Mouse (Mus musculus) embryonic facial prominence, embryonic 14.5 days (tissue): ENCODE data around the gene Bsg. TPM values are rescaled to one million over a fixed set of nuclear protein-coding genes. Genes with fewer than 3 reads are reported as not detected.

ENCODE experiments used
- ATAC-seq: fragments of 200-750 bp; cut with Nextera tagmentation; 2 replicates; pipeline ENCODE4 v1.8.0; 2017; ENCODE audit warnings: low read depth, moderate number of reproducible peaks, moderate TSS enrichment
- DNase-seq: peaks from one replicate; pipeline ENCODE4 v3.0.0-alpha.2; 2015; ENCODE audit warnings: low spot score
- H3K27ac ChIP-seq: fragments of 300-500 bp; sonication (generic); replicated peaks from 2 replicates; pipeline ENCODE4 v1.5.1; 2014; ENCODE audit warnings: low read depth, mild to moderate bottlenecking, low read length, moderate library complexity
- H3K27me3 ChIP-seq: fragments of 300-500 bp; sonication (generic); replicated peaks from 2 replicates; pipeline ENCODE4 v1.6.1; 2014; ENCODE audit warnings: low read length; ENCODE audit not compliant: control insufficient read depth, insufficient read depth
- H3K36me3 ChIP-seq: fragments of 300-500 bp; sonication (generic); 2 replicates; pipeline ENCODE4 v1.6.1; 2014; ENCODE audit warnings: low read length, mixed read lengths; ENCODE audit not compliant: control insufficient read depth, insufficient read depth
- H3K4me1 ChIP-seq: fragments of 300-500 bp; sonication (generic); 2 replicates; pipeline ENCODE4 v1.6.1; 2014; ENCODE audit warnings: antibody characterized with exemption, low read length; ENCODE audit not compliant: control insufficient read depth, insufficient read depth
- H3K4me2 ChIP-seq: fragments of 300-500 bp; sonication (generic); 2 replicates; pipeline ENCODE4 v1.6.1; 2014; ENCODE audit warnings: low read depth, mild to moderate bottlenecking, low read length, moderate library complexity, mixed read lengths
- H3K4me3 ChIP-seq: fragments of 300-500 bp; sonication (generic); 2 replicates; pipeline ENCODE4 v1.5.1; 2014; ENCODE audit warnings: low read depth, mild to moderate bottlenecking, low read length
- H3K9ac ChIP-seq: fragments of 300-500 bp; sonication (generic); 2 replicates; pipeline ENCODE4 v1.6.1; 2014; ENCODE audit warnings: low read depth, mild to moderate bottlenecking, low read length, moderate library complexity, mixed read lengths
- H3K9me3 ChIP-seq: fragments of 300-500 bp; sonication (generic); 2 replicates; pipeline ENCODE4 v1.6.1; 2016; ENCODE audit warnings: low read length; ENCODE audit not compliant: control insufficient read depth
- WGBS: fragments of 180-500 bp; shearing (Covaris S2); extraction: QIAGEN DNeasy Blood & Tissue Kit; methylation state at CpG from one replicate; pipeline ENCODE4 v1.1.7; 2014; 5-methylcytosine and 5-hydroxymethylcytosine counted together
- polyA plus RNA-seq: library from polyadenylated mRNA; unstranded; fragments of >200 nt; fragmentation: Nextera tagmentation; extraction: Ambion mirVana; gene quantifications from 2 replicates; pipeline ENCODE4 v1.2.1, GENCODE M21; 2014

Bsg gene
- polyA plus RNA-seq, 1 experiment from 2014 or later: 846 TPM

DNA sequence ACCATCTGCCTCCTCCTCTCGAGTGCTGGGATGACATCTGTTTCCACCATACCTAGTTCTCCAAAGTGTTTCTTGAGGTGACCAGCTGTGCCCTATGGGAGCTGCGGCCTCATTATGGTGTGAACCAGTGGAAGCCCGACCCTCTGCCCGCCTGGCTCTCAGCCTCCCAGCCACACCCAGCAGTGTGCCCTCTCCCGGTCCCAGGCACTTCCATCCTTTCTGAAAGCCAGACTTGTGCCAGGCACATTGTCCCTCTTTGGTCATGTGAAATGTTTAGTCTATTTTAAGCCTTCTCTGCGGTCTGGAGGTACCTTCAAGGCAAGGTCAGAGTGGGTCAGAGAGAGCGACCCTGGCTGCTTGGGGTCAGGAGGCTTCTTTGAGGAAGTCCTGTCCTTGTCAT is 19.4 kb downstream of the Bsg start:
- H3K4me2 ChIP-seq: no peak overlapping the region
- no peaks in the 10 kb centered on the region for H3K4me1 ChIP-seq
- H3K27ac ChIP-seq: no peak overlapping the region
- ATAC-seq (no peak), DNase-seq (no peak)
- H3K36me3 ChIP-seq: no peaks in the 10 kb centered on the region
- H3K27me3 ChIP-seq: peaks cover 4% of the 10 kb centered on the region
- no peak overlapping the region for H3K9ac ChIP-seq
- no peak overlapping the region for H3K4me3 ChIP-seq
- no peaks in the 10 kb centered on the region for H3K9me3 ChIP-seq
- 79% methylated on average over 7 of the region's 7 CpGs for WGBS

DNA sequence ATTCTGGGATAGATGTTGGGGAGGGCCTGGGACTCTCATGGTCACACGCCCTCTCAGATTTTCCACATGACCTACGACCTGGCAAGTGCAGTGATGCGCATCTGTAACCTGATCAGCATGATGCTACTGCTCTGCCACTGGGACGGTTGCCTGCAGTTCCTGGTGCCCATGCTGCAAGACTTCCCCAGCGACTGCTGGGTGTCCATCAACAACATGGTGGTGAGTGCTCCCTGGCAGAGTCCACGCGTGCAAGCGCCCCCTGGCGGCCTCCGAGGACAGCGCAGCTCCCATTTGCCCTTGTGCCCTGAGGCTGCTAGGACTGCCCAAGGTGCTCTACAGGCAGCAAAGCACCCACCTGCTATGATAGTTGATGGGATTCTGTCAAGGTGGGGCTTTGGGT is 21.8 kb downstream of the Bsg start:
- WGBS: 29% methylated on average over 11 of the region's 11 CpGs
- H3K27me3 ChIP-seq: no peaks in the 10 kb centered on the region
- no peak overlapping the region for H3K4me3 ChIP-seq
- no peaks in the 10 kb centered on the region for H3K4me1 ChIP-seq
- ATAC-seq (no peak), DNase-seq (no peak)
- no peaks in the 10 kb centered on the region for H3K9me3 ChIP-seq
- H3K27ac ChIP-seq: no peak overlapping the region
- H3K4me2 ChIP-seq: no peak overlapping the region
- no peaks in the 10 kb centered on the region for H3K36me3 ChIP-seq
- no peak overlapping the region for H3K9ac ChIP-seq

DNA sequence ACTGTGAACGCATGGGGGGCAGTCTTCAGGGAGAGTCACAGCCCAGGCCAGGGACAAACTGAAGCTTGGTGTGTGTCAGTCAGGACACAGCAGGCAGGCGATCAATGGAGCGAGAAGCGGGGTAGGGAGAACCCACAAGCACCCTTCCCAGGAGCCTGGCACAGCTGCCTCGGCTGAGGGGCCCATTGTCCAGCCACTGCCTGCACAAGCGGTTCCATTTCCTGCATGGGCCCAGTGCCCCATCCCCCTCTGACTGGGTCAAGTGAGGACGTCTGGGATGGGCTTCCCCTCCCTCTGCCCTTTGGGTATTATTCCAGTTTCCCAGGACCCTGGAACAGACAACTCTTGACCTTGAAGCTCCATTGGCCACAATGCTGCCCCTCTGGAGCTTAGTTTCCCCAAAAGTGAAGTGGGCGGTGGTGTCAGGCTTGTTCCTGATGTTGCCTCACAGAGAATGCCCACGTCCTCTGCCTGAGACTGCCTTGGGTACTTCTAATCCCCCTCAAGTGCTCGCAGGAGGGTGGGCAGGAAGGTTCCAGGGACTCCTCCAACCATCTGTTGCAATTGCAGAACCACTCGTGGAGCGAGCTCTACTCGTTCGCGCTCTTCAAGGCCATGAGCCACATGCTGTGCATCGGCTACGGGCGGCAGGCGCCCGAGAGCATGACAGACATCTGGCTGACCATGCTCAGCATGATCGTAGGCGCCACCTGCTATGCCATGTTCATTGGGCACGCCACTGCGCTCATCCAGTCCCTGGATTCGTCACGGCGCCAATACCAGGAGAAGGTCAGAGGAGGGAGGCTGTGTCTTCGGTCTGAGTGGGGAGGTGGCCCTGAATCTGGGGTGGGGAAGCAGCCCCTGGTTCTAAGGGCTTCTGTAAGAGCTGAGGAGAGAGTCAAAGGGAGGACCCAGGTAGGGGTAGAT is 24.3 kb downstream of the Bsg start:
- no peak for ATAC-seq
- 71% methylated on average over 27 of the region's 28 CpGs for WGBS

DNA sequence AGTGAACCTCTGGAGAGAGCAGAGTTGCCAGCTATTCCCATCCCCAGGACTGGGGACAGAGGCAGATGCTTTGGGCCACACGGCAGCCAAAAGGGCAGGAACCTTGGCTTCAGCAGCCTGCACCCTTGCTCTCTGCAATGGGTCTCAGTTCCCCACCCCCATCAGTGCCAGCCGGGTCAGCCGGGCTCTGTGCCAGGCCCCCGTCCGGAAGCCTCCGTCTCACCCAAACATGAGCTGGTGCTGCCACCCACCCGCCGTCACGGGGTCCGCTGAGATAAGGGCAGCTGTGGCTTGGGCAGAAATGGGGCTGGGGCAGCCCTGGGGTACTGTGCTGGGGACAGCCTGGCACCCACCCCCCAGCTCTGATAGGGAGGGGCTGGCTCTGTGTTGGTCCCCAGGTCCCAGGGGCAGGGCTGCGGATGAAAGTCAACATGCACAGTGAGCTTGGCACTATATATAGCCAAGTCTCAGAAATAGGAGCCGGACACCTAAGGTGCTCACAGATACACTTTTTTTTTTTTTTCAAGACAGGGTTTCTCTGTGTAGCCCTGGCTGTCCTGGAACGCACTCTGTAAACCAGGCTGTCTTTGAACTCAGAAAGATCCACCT is 25.2 kb downstream of the Bsg start:
- no peak for DNase-seq
- Histone ChIP-seq H3K4me3 (no peak overlapping the region), H3K27me3 (no peaks in the 10 kb centered on the region), H3K36me3 (peaks cover 11% of the 10 kb centered on the region), H3K9ac (no peak overlapping the region), H3K9me3 (no peaks in the 10 kb centered on the region), H3K27ac (no peak overlapping the region), H3K4me2 (no peak overlapping the region), H3K4me1 (no peaks in the 10 kb centered on the region)
- no peak for ATAC-seq
- WGBS: 84% methylated on average over 12 of the region's 13 CpGs

More for the DNA sequence above, 24.3 kb downstream of the Bsg start:
- H3K27me3 ChIP-seq: no peaks in the 10 kb centered on the region
- no peaks in the 10 kb centered on the region for H3K9me3 ChIP-seq
- no peak overlapping the region for H3K27ac ChIP-seq
- no peak for DNase-seq
- no peak overlapping the region for H3K9ac ChIP-seq
- H3K4me3 ChIP-seq: no peak overlapping the region
- no peaks in the 10 kb centered on the region for H3K4me1 ChIP-seq
- no peak overlapping the region for H3K4me2 ChIP-seq
- H3K36me3 ChIP-seq: peaks cover 3% of the 10 kb centered on the region; the same call in 1 of the 2 replicates

DNA sequence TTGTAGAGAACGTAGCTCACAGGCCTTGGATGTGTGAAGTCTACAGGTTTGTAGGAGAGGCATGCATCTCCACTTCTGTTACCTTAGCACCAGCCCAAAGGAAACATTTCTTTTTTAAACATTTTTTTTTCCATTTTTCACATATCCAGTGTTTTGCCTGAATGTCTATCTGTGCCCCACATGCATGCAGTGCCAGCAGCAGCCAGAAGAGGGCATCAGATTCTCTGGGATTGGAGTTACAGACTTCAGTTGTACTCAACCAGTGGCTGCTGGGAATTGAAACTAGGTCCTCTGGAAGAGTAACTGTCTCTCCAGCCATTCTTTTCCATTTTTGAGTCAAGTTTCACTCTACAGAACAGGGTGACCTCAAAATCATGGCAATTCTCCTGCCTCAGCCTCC is 28.2 kb downstream of the Bsg start:
- Histone ChIP-seq H3K4me1 (no peaks in the 10 kb centered on the region), H3K27ac (no peak overlapping the region), H3K4me2 (no peak overlapping the region), H3K36me3 (peaks cover 41% of the 10 kb centered on the region), H3K4me3 (no peak overlapping the region), H3K9ac (no peak overlapping the region), H3K27me3 (no peaks in the 10 kb centered on the region), H3K9me3 (peaks cover 23% of the 10 kb centered on the region)
- DNase-seq: no peak
- ATAC-seq: no peak
- 90% methylated on average over 1 of the region's 1 CpGs for WGBS

DNA sequence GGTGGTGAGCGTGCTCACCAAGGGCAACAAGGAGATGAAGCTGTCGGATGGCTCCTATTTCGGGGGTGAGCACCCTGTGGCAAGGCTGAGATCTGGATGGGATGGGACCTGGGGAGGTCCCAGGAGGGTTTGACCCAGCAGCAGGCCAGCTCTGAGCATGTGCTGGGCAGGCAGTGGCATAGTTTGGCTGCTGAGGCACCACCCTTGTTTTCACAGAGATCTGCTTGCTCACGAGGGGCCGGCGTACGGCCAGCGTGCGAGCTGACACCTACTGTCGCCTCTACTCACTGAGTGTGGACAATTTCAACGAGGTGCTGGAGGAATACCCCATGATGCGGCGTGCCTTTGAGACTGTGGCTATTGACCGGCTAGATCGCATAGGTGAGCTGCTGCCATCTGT is 29.6 kb downstream of the Bsg start:
- no peak overlapping the region for H3K27ac ChIP-seq
- no peak overlapping the region for H3K9ac ChIP-seq
- H3K4me1 ChIP-seq: no peaks in the 10 kb centered on the region
- H3K4me2 ChIP-seq: no peak overlapping the region
- DNase-seq (no peak), ATAC-seq (no peak)
- 97% methylated on average over 15 of the region's 15 CpGs for WGBS
- H3K9me3 ChIP-seq: peaks cover 36% of the 10 kb centered on the region
- no peaks in the 10 kb centered on the region for H3K27me3 ChIP-seq
- no peak overlapping the region for H3K4me3 ChIP-seq
- peaks cover 55% of the 10 kb centered on the region for H3K36me3 ChIP-seq

DNA sequence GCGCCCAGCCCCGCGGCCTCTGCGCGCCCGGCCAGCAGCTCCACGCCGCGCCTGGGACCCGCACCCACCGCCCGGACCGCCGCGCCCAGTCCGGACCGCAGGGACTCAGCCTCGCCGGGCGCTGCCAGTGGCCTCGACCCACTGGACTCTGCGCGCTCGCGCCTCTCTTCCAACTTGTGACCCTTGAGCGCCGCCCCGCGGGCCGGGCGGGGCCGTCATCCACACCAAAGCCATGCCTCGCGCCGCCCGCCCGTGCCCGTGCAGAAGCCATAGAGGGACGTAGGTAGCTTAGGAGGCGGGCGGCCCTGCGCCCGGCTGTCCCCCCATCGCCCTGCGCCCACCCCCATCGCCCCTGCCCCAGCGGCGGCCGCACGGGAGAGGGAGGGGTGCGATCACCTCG is 31.1 kb downstream of the Bsg start:
- H3K36me3 ChIP-seq: peaks cover 70% of the 10 kb centered on the region
- DNase-seq: no peak
- no peak for ATAC-seq
- no peaks in the 10 kb centered on the region for H3K27me3 ChIP-seq
- H3K4me2 ChIP-seq: no peak overlapping the region
- no peaks in the 10 kb centered on the region for H3K4me1 ChIP-seq
- no peak overlapping the region for H3K4me3 ChIP-seq
- H3K27ac ChIP-seq: no peak overlapping the region
- no peak overlapping the region for H3K9ac ChIP-seq
- WGBS: 49% methylated on average over 14 of the region's 52 CpGs
- peaks cover 51% of the 10 kb centered on the region for H3K9me3 ChIP-seq

DNA sequence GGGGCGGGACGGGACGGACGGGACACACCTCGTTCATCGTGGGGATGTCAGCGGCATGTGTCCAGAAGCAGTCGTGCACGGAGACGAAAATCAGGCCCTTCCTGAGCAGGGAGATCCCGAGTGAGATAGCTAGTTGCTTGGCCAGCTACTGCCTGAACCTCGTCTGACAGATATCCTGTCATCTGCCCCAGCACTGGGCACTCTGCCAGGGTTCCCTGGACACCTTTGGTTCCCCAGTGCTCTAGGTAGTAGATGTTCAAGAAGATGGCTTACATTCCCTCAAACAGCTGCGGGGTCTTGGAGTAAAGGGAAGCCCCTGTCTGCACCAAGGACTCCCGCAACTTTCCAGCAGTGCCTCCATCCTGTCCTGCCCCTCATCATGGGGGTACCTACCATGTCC is 32.4 kb downstream of the Bsg start:
- H3K27ac ChIP-seq: no peak overlapping the region
- peaks cover 61% of the 10 kb centered on the region for H3K9me3 ChIP-seq
- no peak overlapping the region for H3K4me2 ChIP-seq
- H3K36me3 ChIP-seq: peaks cover 83% of the 10 kb centered on the region
- DNase-seq: no peak
- no peaks in the 10 kb centered on the region for H3K4me1 ChIP-seq
- no peak for ATAC-seq
- no peaks in the 10 kb centered on the region for H3K27me3 ChIP-seq
- H3K9ac ChIP-seq: no peak overlapping the region
- WGBS: 84% methylated on average over 10 of the region's 14 CpGs
- no peak overlapping the region for H3K4me3 ChIP-seq
